Mouse (Mus musculus) liver, embryonic 15.5 days (tissue): ENCODE measurements around the gene Fstl1. TPM values are rescaled to one million over a fixed set of nuclear protein-coding genes. Genes with fewer than 3 reads are reported as not detected.
A peak's percentile ranks its signal among the peaks of the same experiment; 100 is the strongest.

Experiments used
- ATAC-seq: fragments of 200-750 bp; cut with Nextera tagmentation; 2 replicates; pipeline ENCODE4 v1.8.0; 2017; ENCODE audit warnings: moderate number of reproducible peaks, mild to moderate bottlenecking, moderate library complexity; ENCODE audit not compliant: insufficient read depth
- H3K27ac ChIP-seq: fragments of 300-500 bp; sonication (generic); replicated peaks from 2 replicates; pipeline ENCODE4 v1.5.1; 2015; ENCODE audit warnings: mild to moderate bottlenecking, inconsistent platforms
- H3K27me3 ChIP-seq: fragments of 300-500 bp; sonication (generic); 2 replicates; pipeline ENCODE4 v1.6.1; 2015; ENCODE audit warnings: mild to moderate bottlenecking, inconsistent platforms
- H3K36me3 ChIP-seq: fragments of 300-500 bp; sonication (generic); replicated peaks from 2 replicates; pipeline ENCODE4 v1.6.1; 2015; ENCODE audit warnings: moderate library complexity, mild to moderate bottlenecking, inconsistent platforms
- H3K4me1 ChIP-seq: fragments of 300-500 bp; sonication (generic); replicated peaks from 2 replicates; pipeline ENCODE4 v1.6.1; 2015; ENCODE audit warnings: inconsistent platforms
- H3K4me2 ChIP-seq: fragments of 300-500 bp; sonication (generic); 2 replicates; pipeline ENCODE4 v1.6.1; 2015; ENCODE audit warnings: moderate library complexity, mild to moderate bottlenecking, inconsistent platforms
- H3K4me3 ChIP-seq: fragments of 300-500 bp; sonication (generic); replicated peaks from 2 replicates; pipeline ENCODE4 v1.5.1; 2015; ENCODE audit warnings: mild to moderate bottlenecking, inconsistent platforms
- H3K9ac ChIP-seq: fragments of 300-500 bp; sonication (generic); 2 replicates; pipeline ENCODE4 v1.6.1; 2015; ENCODE audit warnings: moderate library complexity, mild to moderate bottlenecking, inconsistent platforms
- H3K9me3 ChIP-seq: fragments of 300-500 bp; sonication (generic); replicated peaks from 2 replicates; pipeline ENCODE4 v1.6.1; 2016; ENCODE audit warnings: inconsistent platforms
- WGBS: fragments of 180-500 bp; shearing (Covaris S2); methylation state at CpG from one replicate; pipeline ENCODE4 v1.1.7; 2015; ENCODE audit warnings: mixed read lengths; ENCODE audit not compliant: insufficient replicate concordance; 5-methylcytosine and 5-hydroxymethylcytosine counted together
- polyA plus RNA-seq: library from polyadenylated mRNA; unstranded; fragments of >200 nt; fragmentation: Nextera tagmentation; extraction: Ambion mirVana; gene quantifications from 2 replicates; pipeline ENCODE4 v1.2.1, GENCODE M21; 2015

Gene Fstl1
- 18.7 and 18.8 TPM in 2 replicates for polyA plus RNA-seq

DNA sequence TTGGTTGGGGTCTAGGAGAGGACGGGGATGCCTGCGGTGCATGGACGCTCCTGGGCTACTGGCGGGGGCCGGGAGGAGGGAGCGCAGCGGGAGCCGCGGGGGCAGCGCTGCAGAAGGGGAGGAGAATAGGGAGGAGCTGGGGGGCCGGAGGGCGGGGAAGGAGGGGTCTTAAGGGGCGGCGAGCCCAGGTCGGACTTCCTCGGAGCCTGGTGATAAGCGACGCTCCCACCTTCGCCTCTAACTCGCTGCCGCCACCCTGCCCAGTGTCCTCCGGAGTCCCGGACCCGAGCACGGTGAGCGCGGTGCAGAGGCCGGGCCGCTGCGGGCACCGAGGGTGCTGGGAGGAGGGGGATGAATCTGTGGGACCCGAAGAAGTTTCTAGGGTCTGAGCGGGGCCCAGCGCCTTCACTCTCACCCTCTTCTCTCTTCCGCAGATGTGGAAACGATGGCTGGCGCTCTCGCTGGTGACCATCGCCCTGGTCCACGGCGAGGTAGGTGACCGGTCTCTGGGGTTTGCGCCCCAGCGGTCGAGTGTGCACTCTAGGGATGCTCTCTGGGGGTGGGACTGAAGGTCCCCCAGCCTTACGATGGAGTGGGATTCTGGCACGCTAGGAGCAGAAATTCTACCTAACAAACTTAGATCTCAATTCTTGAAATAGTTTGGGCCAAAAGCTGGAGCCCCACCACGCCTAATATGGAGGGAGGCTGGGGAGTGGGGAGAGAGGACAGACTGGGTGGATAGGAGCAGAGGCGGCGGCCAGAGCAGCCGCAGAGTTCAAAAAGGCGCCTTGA is at the start of gene Fstl1:
TSS of gene Fstl1 (plus strand) at position 14 of the 792 bp plus-strand sequence.
- Histone ChIP-seq H3K9me3 (no peaks in the 10 kb centered on the region), H3K9ac (0 out of 2 replicates have a peak within 1 kb of the TSS, but pooled peaks have one; percentile 21), H3K4me2 (peak within 1 kb of the TSS; percentile 65), H3K27ac (no peak within 1 kb of the TSS), H3K27me3 (peaks cover 39% of the 10 kb centered on the region), H3K4me1 (no peaks in the 10 kb centered on the region), H3K4me3 (peak within 1 kb of the TSS; percentile 54), H3K36me3 (no peaks in the 10 kb centered on the region)
- 1% methylated on average over 51 of the region's 52 CpGs for WGBS
- no peak for ATAC-seq

DNA sequence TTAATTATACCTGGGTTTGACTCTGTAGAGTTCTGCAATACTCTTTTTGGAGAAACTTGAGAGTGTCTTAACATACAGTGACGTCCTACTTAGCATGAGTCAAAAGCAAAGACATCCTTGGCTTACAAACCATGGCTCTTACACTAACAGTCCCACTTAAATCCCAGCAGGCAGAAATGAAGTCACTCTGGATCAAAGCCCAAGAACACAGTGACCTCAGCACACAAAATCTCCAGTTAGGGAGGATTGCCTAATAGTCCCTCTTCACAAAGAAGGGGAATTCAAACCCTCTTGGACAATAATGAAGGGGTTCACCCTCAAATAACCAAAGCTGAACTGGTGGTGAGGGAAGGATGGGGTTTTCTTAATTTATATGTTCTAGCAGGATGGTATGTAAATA is 48.0 kb upstream of the Fstl1 start:
- H3K4me3 ChIP-seq, result no peak overlapping the region
- no peaks in the 10 kb centered on the region for H3K27me3 ChIP-seq
- WGBS, result 55% methylated on average over 1 of the region's 1 CpGs
- no peak overlapping the region for H3K4me2 ChIP-seq
- H3K4me1 ChIP-seq, result no peaks in the 10 kb centered on the region
- no peaks in the 10 kb centered on the region for H3K9me3 ChIP-seq
- no peak for ATAC-seq
- H3K27ac ChIP-seq, result no peak overlapping the region
- no peaks in the 10 kb centered on the region for H3K36me3 ChIP-seq
- no peak overlapping the region for H3K9ac ChIP-seq

DNA sequence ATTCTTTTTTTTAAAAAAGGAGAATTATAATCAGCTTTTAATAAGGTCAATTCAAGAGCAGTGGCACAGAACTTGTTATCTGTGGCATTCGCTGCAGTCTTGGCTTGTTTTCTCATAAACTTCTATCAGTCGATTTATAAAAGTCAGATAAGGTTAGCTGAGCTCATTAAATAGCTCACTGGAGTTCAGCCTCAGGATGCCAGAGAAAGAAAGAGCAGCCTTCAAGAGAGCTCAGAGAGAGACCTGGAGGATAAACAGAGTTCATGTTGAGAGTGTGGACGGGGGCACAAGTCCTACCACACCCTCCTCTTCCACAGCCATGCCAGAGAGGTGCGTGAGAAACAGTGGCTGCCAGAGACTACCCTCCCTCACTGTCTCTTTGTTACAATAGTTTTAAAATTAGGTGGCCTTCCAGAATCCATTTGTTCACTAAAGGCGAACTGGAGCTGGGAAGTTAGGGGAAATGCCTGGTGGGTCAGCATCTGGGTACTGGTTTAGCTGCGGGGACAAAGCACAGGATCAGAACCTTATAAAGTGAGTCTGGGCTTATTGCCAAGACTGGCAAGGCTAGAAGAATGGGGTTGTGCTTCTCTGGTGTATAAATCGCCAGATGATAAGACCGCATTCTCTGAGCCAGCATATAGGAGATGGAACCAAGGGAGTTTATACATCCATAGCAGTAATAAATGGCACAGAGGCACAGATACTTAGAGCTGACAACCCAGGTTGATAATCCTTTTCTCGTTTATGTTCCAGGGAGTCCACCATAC is 47.1 kb upstream of the Fstl1 start:
- Histone ChIP-seq H3K36me3 (no peaks in the 10 kb centered on the region), H3K4me3 (no peak overlapping the region), H3K27me3 (no peaks in the 10 kb centered on the region), H3K27ac (no peak overlapping the region), H3K4me1 (no peaks in the 10 kb centered on the region), H3K9me3 (no peaks in the 10 kb centered on the region), H3K9ac (no peak overlapping the region), H3K4me2 (no peak overlapping the region)
- no peak for ATAC-seq
- 59% methylated on average over 9 of the region's 9 CpGs for WGBS

DNA sequence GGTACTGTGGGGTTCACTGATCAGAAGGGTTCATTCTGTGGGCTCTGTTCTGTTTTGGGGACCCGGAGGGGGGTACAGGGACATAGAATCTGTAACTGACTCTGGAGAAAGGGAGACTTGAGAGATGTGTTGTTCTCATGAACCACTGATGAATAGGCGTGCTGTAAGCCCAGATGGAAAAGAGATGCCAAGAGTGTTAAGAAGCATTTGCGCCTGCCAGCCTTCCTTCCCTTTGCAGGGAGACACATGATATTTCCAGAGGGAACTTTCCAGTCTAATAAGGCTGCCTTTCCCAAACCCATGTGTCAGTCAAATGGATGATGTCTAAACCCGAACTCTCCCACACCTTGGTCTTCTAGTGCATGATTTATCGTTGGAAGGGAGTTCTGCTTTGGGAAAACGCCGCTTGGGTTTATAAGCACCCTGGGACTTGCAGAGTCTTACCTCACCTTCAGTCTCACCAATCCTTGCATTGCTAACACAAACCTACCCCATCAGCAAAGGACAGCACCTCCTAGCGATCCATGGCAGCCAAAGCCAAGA is 46.3 kb upstream of the Fstl1 start:
- 67% methylated on average over 8 of the region's 8 CpGs for WGBS
- H3K36me3 ChIP-seq, result no peaks in the 10 kb centered on the region

DNA sequence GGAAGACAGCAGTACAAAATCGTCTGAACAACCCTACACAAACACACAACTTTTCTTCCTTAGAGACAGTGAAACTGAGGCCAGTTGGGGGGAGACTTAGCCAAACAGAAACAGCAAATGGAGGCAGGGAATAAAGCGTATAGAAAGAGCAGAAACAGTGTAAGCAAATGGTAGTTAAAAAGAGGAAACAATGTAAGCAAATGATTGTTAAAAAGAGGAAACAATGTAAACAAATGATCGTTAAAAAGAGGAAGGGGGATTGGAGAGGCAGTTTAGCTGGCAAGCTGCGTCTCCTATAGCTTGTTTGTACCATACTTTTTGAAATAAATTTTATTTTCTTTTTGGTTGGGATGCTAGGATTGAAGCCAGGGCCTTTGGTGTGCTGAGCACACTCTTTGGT is 45.2 kb upstream of the Fstl1 start:
- H3K27ac ChIP-seq, result no peak overlapping the region
- ATAC-seq, result no peak
- no peaks in the 10 kb centered on the region for H3K27me3 ChIP-seq
- 9% methylated on average over 4 of the region's 4 CpGs for WGBS
- H3K4me1 ChIP-seq, result no peaks in the 10 kb centered on the region
- H3K4me3 ChIP-seq, result no peak overlapping the region
- H3K9ac ChIP-seq, result no peak overlapping the region
- H3K4me2 ChIP-seq, result no peak overlapping the region
- H3K36me3 ChIP-seq, result no peaks in the 10 kb centered on the region
- H3K9me3 ChIP-seq, result no peaks in the 10 kb centered on the region

More for the DNA sequence above, 46.3 kb upstream of the Fstl1 start:
- H3K9me3 ChIP-seq, result no peaks in the 10 kb centered on the region
- H3K9ac ChIP-seq, result no peak overlapping the region
- no peaks in the 10 kb centered on the region for H3K4me1 ChIP-seq
- H3K27me3 ChIP-seq, result no peaks in the 10 kb centered on the region
- no peak overlapping the region for H3K4me3 ChIP-seq
- no peak overlapping the region for H3K27ac ChIP-seq
- no peak for ATAC-seq
- no peak overlapping the region for H3K4me2 ChIP-seq

DNA sequence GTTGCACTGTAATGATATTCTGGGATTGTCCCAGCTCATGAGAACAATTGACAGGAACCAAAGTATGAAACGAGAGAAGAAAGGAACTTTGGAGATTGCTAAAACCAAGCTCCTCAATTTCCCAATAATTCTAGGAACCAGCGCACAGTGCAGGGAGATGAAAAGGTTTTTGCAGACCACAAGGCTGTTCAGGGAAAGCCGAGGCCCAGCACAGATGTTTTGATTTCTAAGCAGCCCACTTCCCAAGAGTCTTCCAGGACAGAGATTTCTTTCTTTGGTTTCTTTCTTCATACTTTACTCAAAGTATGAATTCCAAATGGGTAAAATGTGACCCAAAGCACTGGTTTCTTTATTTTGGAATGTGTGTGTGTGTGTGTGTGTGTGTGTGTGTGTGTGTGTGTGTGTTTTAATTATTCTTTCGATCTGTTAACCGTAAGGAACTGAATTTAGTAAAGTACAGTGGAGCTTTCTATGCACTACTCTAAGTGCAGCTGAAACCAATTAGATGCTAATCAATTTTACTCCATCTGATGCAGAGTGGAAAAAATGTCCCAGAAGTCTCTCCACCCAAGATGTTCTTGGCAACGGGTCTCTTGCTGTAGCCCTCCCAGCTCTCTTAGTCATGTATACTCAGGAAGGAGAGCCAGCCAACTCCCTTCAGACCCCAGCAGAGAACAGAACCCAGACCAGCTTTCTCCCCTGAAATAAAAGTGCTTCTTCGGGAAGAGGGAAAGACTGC is 44.5 kb upstream of the Fstl1 start:
- no peak overlapping the region for H3K4me3 ChIP-seq
- H3K4me2 ChIP-seq, result no peak overlapping the region
- H3K4me1 ChIP-seq, result no peaks in the 10 kb centered on the region
- H3K9ac ChIP-seq, result no peak overlapping the region
- WGBS, result 50% methylated on average over 7 of the region's 7 CpGs
- no peaks in the 10 kb centered on the region for H3K9me3 ChIP-seq
- H3K36me3 ChIP-seq, result no peaks in the 10 kb centered on the region
- ATAC-seq, result no peak
- H3K27ac ChIP-seq, result no peak overlapping the region
- no peaks in the 10 kb centered on the region for H3K27me3 ChIP-seq

DNA sequence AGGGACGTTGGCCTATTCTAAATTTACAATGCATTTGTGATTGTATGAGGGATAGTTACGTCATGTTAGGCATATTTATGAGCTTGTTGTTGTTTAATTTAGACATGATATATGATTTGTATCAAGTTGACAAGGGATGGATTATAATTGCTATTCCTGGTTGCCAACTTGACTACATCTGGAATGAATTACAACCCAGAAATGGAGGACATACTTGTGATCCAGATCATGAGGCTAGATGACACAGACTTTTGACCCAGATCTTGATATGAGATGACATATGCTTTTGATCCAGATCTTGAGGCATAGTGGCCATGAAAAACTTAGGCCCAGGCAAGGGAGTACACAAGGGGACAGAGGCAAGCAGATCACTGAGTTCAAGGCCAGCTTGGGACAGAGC is 36.6 kb upstream of the Fstl1 start:
- H3K27ac ChIP-seq, result no peak overlapping the region
- no peak overlapping the region for H3K4me3 ChIP-seq
- WGBS, result 56% methylated on average over 2 of the region's 2 CpGs
- no peaks in the 10 kb centered on the region for H3K27me3 ChIP-seq
- no peak for ATAC-seq
- H3K36me3 ChIP-seq, result no peaks in the 10 kb centered on the region
- no peak overlapping the region for H3K9ac ChIP-seq
- H3K9me3 ChIP-seq, result no peaks in the 10 kb centered on the region
- no peaks in the 10 kb centered on the region for H3K4me1 ChIP-seq
- no peak overlapping the region for H3K4me2 ChIP-seq

DNA sequence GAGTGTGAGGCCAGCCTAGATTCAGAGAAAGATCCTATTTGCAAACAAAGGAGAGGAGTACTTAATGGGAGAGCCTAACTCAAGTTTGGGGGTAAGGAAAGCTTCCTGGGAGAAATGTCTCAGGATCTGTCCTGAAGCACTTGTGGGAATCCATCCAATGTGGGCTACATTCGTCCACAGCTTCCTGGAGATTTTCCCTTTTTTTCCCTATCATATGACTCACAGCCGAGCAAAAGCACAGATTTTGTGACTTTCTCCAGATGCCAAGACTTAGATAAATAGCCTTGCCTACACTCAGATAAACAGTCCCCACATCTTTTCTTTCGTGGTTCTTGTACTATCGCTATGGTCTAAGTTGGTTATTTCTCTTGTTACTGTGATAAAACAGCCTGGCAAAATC is 34.4 kb upstream of the Fstl1 start:
- Histone ChIP-seq H3K27ac (no peak overlapping the region), H3K27me3 (no peaks in the 10 kb centered on the region), H3K9ac (no peak overlapping the region), H3K4me3 (no peak overlapping the region), H3K4me1 (no peaks in the 10 kb centered on the region), H3K9me3 (no peaks in the 10 kb centered on the region), H3K36me3 (no peaks in the 10 kb centered on the region), H3K4me2 (no peak overlapping the region)
- WGBS, result 45% methylated on average over 4 of the region's 4 CpGs
- ATAC-seq, result no peak

DNA sequence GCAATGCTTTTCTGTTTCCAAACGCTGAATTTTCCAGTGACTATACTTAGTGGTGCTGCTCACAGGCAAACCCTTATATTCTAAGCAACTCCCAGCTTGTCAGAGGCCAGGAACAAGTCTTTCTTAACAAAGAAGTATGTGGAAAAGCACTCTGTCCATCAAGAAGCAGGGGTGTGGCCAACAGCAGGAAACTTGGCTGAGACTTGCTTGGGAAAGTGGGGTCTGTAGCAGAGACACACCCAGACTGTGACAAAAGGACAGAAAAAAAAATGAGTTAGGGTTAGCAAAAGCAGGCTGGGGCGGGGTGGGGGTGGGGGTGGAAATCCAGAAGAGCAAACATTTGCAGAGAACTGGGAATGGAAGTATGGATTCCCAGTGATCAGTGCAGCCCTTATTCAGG is 23.8 kb upstream of the Fstl1 start:
- H3K4me3 ChIP-seq, result no peak overlapping the region
- no peaks in the 10 kb centered on the region for H3K27me3 ChIP-seq
- H3K9ac ChIP-seq, result no peak overlapping the region
- H3K9me3 ChIP-seq, result no peaks in the 10 kb centered on the region
- WGBS, result 20% methylated on average over 2 of the region's 2 CpGs
- peaks cover 4% of the 10 kb centered on the region; the same call in 1 of the 2 replicates for H3K4me1 ChIP-seq
- H3K36me3 ChIP-seq, result no peaks in the 10 kb centered on the region
- no peak for ATAC-seq
- H3K4me2 ChIP-seq, result no peak overlapping the region
- H3K27ac ChIP-seq, result no peak overlapping the region

DNA sequence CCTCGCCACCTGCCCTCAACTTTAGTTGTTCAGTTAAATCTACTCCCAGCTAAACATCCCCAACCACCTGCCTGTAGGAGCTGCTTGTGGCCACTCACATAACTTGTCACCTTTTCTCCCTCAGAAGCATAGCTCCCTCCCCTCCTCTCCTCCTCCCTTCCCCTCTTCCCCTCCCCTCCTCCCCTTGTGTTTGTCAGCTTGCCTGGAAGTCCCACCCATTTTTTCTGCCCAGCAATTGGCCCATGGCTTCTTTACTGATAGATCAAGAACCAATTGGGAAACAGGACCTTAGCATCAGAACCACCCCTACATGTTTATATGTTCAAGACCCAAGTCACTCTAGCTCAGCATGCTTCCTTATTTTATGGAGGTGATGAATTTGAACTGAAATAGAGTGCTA is 22.9 kb upstream of the Fstl1 start:
- Histone ChIP-seq H3K4me1 (peaks cover 4% of the 10 kb centered on the region; the same call in 1 of the 2 replicates), H3K4me2 (no peak overlapping the region), H3K4me3 (no peak overlapping the region), H3K9me3 (no peaks in the 10 kb centered on the region), H3K9ac (no peak overlapping the region), H3K36me3 (no peaks in the 10 kb centered on the region), H3K27me3 (no peaks in the 10 kb centered on the region), H3K27ac (no peak overlapping the region)
- WGBS, result 36% methylated on average over 1 of the region's 1 CpGs
- ATAC-seq, result no peak

DNA sequence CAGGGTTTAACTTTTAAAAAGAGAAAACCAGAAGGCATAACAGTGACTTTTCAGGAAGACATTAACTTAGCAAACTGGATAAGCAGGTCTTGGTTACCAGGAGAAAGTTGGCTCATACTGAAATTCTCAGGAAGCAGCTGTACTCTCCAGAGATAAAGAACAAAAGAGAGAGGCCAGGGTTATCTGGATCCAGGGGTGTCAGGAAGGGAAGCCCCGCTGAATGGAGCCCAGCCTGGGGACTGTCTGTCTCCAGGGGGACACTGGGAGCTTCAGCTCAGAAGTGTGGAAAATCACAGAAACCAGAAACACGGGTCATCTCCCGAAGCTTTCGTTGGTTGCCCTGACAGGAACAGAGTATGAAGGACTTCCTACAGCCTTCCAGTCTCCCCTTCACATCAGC is 22.2 kb upstream of the Fstl1 start:
- Histone ChIP-seq H3K4me1 (peaks cover 4% of the 10 kb centered on the region; the same call in 1 of the 2 replicates), H3K27ac (no peak overlapping the region), H3K36me3 (no peaks in the 10 kb centered on the region), H3K9ac (no peak overlapping the region), H3K4me3 (no peak overlapping the region), H3K9me3 (no peaks in the 10 kb centered on the region), H3K4me2 (no peak overlapping the region), H3K27me3 (no peaks in the 10 kb centered on the region)
- ATAC-seq, result peak; percentile 44
- 27% methylated on average over 4 of the region's 4 CpGs for WGBS
